Mouse (Mus musculus): ENCODE results near the gene H2-Ke6.

H2-Ke6 gene

GRCm38 (mm10) chr17:34027656-34028223 is at the start of gene H2-Ke6:
H2-Ke6 (minus strand) TSS chr17:34028060.
- DNase-seq, result peak; percentile 97

- DNase-seq, result peak; percentile 83
Measured at GRCm38 (mm10) chr17:34077549-34077948, 49.7 kb upstream of the H2-Ke6 start.

GRCm38 (mm10) chr17:34075271-34075670 is 47.4 kb upstream of the H2-Ke6 start:
- peak; percentile 78 for DNase-seq

- no peak for DNase-seq
Measured at GRCm38 (mm10) chr17:34072091-34072490, 44.2 kb upstream of the H2-Ke6 start.

- no peak for DNase-seq
Measured at GRCm38 (mm10) chr17:34068864-34069263, 41.0 kb upstream of the H2-Ke6 start.

GRCm38 (mm10) chr17:34057224-34057623 is 29.4 kb upstream of the H2-Ke6 start:
- no peak for DNase-seq

- no peak for DNase-seq
Measured at GRCm38 (mm10) chr17:34047404-34048050, 19.7 kb upstream of the H2-Ke6 start.

- DNase-seq, result no peak
Measured at GRCm38 (mm10) chr17:34045941-34046340, 18.1 kb upstream of the H2-Ke6 start.

- DNase-seq, result peak; percentile 39
Measured at GRCm38 (mm10) chr17:34039562-34040450, 11.9 kb upstream of the H2-Ke6 start.

- peak; percentile 22 for DNase-seq
Measured at GRCm38 (mm10) chr17:34038878-34039561, 11.2 kb upstream of the H2-Ke6 start, which contains the start of gene Col11a2. Col11a2 (plus strand) TSS chr17:34039437.

GRCm38 (mm10) chr17:34038440-34038839 is 10.6 kb upstream of the H2-Ke6 start:
- peak; percentile 19 for DNase-seq

- no peak for DNase-seq
Measured at GRCm38 (mm10) chr17:34037241-34037640, 9.4 kb upstream of the H2-Ke6 start.

GRCm38 (mm10) chr17:34036647-34037046 is 8.8 kb upstream of the H2-Ke6 start:
- DNase-seq, result peak; percentile 44

- DNase-seq, result no peak
Measured at GRCm38 (mm10) chr17:34035517-34035916, 7.7 kb upstream of the H2-Ke6 start.

GRCm38 (mm10) chr17:34034064-34034463 is 6.2 kb upstream of the H2-Ke6 start:
- DNase-seq, result peak; percentile 58

GRCm38 (mm10) chr17:34033441-34033840 is 5.6 kb upstream of the H2-Ke6 start:
- DNase-seq, result no peak

GRCm38 (mm10) chr17:34032806-34033205 is 4.9 kb upstream of the H2-Ke6 start:
- DNase-seq, result peak; percentile 21

GRCm38 (mm10) chr17:34032174-34032632 is 4.3 kb upstream of the H2-Ke6 start:
- DNase-seq, result peak; percentile 86

GRCm38 (mm10) chr17:34031465-34032173 is 3.8 kb upstream of the H2-Ke6 start, which contains the start of the genes Slc39a7 and Rxrb:
Slc39a7 (minus strand) TSS chr17:34031682.
Rxrb (plus strand) TSS chr17:34031812.
- peak; percentile 99 for DNase-seq

GRCm38 (mm10) chr17:34030861-34031326 is 3.0 kb upstream of the H2-Ke6 start:
- no peak for DNase-seq

GRCm38 (mm10) chr17:34029890-34030595 is 2.2 kb upstream of the H2-Ke6 start:
- no peak for DNase-seq
